Mouse (Mus musculus): ENCODE measurements at regions not wholly inside any gene's neighbourhood (a gene's known extent, or its start where the extent isn't known, plus 50 kb on each side); places are given as distances from the start of the nearest gene placed in this dataset.

DNA sequence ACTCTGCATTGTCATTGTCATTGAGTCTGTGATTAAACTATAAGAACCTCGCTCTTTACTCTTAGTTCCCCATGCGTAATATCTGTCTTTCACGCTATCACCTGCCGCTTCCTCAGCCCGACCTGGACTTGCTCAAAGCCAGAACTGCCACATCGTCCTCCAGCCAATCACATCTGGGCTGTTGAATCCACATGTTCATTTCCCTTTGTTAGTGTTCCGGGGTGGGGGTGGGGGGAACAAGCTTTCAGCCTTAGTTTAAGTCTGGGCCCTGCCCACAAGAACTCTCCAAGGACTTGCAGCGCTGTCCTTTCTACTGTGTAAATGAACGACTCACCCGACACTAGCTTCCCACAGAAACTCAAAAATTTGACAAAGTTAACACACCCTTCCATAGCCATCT lies 2154.6 kb upstream of the Gm7489 start:
- H3K27ac ChIP-seq (ENCODE audit: low read depth, low read length): no peak overlapping the region
- WGBS: 86% methylated on average over 10 of the region's 10 CpGs
- no peaks in the 10 kb centered on the region for H3K4me1 ChIP-seq (ENCODE audit: control insufficient read depth, insufficient read depth, low read length)
- H3K9ac ChIP-seq (ENCODE audit: low read length): no peak overlapping the region
- H3K4me2 ChIP-seq (ENCODE audit: low read depth): no peak overlapping the region
- H3K36me3 ChIP-seq (ENCODE audit: control insufficient read depth, insufficient read depth, low read length): no peaks in the 10 kb centered on the region
- no peak for ATAC-seq (ENCODE audit: insufficient read depth, low FRiP score, low TSS enrichment)
- H3K9me3 ChIP-seq (ENCODE audit: control insufficient read depth, low read length): no peaks in the 10 kb centered on the region
- H3K27me3 ChIP-seq (ENCODE audit: control insufficient read depth, insufficient read depth, low read length): no peaks in the 10 kb centered on the region
- DNase-seq (ENCODE audit: low spot score): no peak
- H3K4me3 ChIP-seq (ENCODE audit: low read depth, low read length): no peak overlapping the region

DNA sequence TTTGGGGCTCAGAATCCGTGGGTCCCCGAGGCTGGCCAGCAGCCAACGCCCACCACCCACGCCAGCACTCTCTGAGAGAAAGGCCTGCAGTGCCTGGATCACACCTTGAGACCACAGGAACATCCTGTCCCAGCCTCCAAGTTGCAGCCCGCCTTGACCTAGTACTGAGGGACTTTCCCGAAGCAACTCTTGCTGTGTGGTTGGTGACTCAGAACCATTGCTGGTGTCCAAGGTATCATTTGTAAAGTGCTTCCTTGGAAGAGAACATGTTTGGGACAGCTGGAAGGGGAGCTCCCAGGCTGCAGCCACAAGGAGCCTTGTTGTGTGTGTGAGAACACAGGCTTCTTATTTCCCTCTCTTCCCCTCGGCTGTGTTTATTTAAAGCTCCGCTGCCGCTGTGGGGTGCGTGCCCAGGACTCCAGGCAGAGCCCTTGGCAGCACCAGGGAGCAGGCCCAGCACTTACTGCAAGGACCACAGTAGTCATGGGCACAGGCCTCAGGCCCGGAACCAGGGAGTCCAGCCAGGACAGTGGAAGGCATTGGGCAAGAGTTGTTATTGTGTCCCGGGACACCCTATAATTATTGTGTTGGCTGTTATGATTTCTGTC lies 2153.8 kb upstream of the Gm7489 start:
- H3K9ac ChIP-seq (ENCODE audit: low read length): no peak overlapping the region
- H3K27ac ChIP-seq (ENCODE audit: low read depth, low read length): no peak overlapping the region
- no peaks in the 10 kb centered on the region for H3K4me1 ChIP-seq (ENCODE audit: control insufficient read depth, insufficient read depth, low read length)
- ATAC-seq (ENCODE audit: insufficient read depth, low FRiP score, low TSS enrichment) (no peak), DNase-seq (ENCODE audit: low spot score) (no peak)
- 70% methylated on average over 12 of the region's 12 CpGs for WGBS
- no peak overlapping the region for H3K4me2 ChIP-seq (ENCODE audit: low read depth)
- H3K36me3 ChIP-seq (ENCODE audit: control insufficient read depth, insufficient read depth, low read length): no peaks in the 10 kb centered on the region
- H3K9me3 ChIP-seq (ENCODE audit: control insufficient read depth, low read length): no peaks in the 10 kb centered on the region
- H3K4me3 ChIP-seq (ENCODE audit: low read depth, low read length): no peak overlapping the region
- no peaks in the 10 kb centered on the region for H3K27me3 ChIP-seq (ENCODE audit: control insufficient read depth, insufficient read depth, low read length)

DNA sequence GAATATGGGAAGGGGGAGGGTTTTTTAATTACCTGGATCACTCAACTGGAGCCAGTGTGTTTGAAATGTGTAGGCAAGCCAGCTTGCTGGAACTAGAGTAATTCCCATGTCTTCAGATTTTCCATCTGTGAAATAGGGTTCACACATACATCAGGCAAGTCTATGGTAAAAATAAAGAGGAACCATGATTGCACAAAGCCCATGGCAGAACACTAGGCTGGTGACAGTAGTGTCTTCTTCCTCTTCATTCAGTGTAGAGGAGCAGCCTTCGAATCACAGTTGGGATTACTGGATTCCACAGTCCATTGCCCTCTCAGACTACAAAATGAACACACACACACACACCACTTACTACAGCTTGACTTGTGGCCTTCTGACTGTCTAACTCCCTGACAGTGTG lies 2150.5 kb upstream of the Gm7489 start:
- ATAC-seq (ENCODE audit: insufficient read depth, low FRiP score, low TSS enrichment) (no peak), DNase-seq (ENCODE audit: low spot score) (no peak)
- Histone ChIP-seq H3K9ac (ENCODE audit: low read length) (no peak overlapping the region), H3K27ac (ENCODE audit: low read depth, low read length) (no peak overlapping the region), H3K4me1 (ENCODE audit: control insufficient read depth, insufficient read depth, low read length) (no peaks in the 10 kb centered on the region), H3K27me3 (ENCODE audit: control insufficient read depth, insufficient read depth, low read length) (no peaks in the 10 kb centered on the region), H3K4me2 (ENCODE audit: low read depth) (no peak overlapping the region), H3K4me3 (ENCODE audit: low read depth, low read length) (no peak overlapping the region), H3K9me3 (ENCODE audit: control insufficient read depth, low read length) (no peaks in the 10 kb centered on the region), H3K36me3 (ENCODE audit: control insufficient read depth, insufficient read depth, low read length) (no peaks in the 10 kb centered on the region)
- 90% methylated on average over 1 of the region's 1 CpGs for WGBS

Measured in neural tube, embryonic 11.5 days (tissue).